Mouse (Mus musculus) neural tube, embryonic 14.5 days (tissue): ENCODE measurements around the gene Pum3. TPM values are rescaled to one million over a fixed set of nuclear protein-coding genes. Genes with fewer than 3 reads are reported as not detected.

Source experiments
- ATAC-seq: fragments of 200-750 bp; cut with Nextera tagmentation; 2 replicates; pipeline ENCODE4 v1.8.0; 2017; ENCODE audit warnings: low read depth, mild to moderate bottlenecking, moderate TSS enrichment, moderate library complexity
- H3K27ac ChIP-seq: fragments of 300-500 bp; sonication (generic); 2 replicates; pipeline ENCODE4 v1.5.1; 2014; ENCODE audit warnings: low read depth, mild to moderate bottlenecking, control low read depth, low read length, moderate library complexity, mixed read lengths
- H3K27me3 ChIP-seq: fragments of 300-500 bp; sonication (generic); 2 replicates; pipeline ENCODE4 v1.6.1; 2014; ENCODE audit warnings: low read length; ENCODE audit not compliant: control insufficient read depth, insufficient read depth
- H3K36me3 ChIP-seq: fragments of 300-500 bp; sonication (generic); 2 replicates; pipeline ENCODE4 v1.6.1; 2014; ENCODE audit warnings: low read length, mixed read lengths; ENCODE audit not compliant: control insufficient read depth, insufficient read depth
- H3K4me1 ChIP-seq: fragments of 300-500 bp; sonication (generic); 2 replicates; pipeline ENCODE4 v1.6.1; 2014; ENCODE audit warnings: low read length; ENCODE audit not compliant: control insufficient read depth, insufficient read depth
- H3K4me2 ChIP-seq: fragments of 300-500 bp; sonication (generic); 2 replicates; pipeline ENCODE4 v1.6.1; 2014; ENCODE audit warnings: mild to moderate bottlenecking, low read depth, low read length, control low read depth
- H3K4me3 ChIP-seq: fragments of 300-500 bp; sonication (generic); 2 replicates; pipeline ENCODE4 v1.5.1; 2014; ENCODE audit warnings: low read depth, low read length, control low read depth, mixed read lengths
- H3K9ac ChIP-seq: fragments of 300-500 bp; sonication (generic); replicated peaks from 2 replicates; pipeline ENCODE4 v1.6.1; 2014; ENCODE audit warnings: low read depth, mild to moderate bottlenecking, control low read depth, low read length, mixed read lengths
- H3K9me3 ChIP-seq: fragments of 300-500 bp; sonication (generic); 2 replicates; pipeline ENCODE4 v1.6.1; 2016; ENCODE audit warnings: low read length; ENCODE audit not compliant: control insufficient read depth
- WGBS: fragments of 180-500 bp; shearing (Covaris S2); extraction: QIAGEN DNeasy Blood & Tissue Kit; methylation state at CpG from one replicate; pipeline ENCODE4 v1.1.7; 2014; 5-methylcytosine and 5-hydroxymethylcytosine counted together
- polyA plus RNA-seq: library from polyadenylated mRNA; unstranded; fragments of >200 nt; fragmentation: Nextera tagmentation; extraction: Ambion mirVana; gene quantifications from 2 replicates; pipeline ENCODE4 v1.2.1, GENCODE M21; 2014

Pum3 gene
- polyA plus RNA-seq, 1 experiment from 2014 or later = 51.2 TPM

- 4% methylated on average over 8 of the region's 8 CpGs for WGBS
Measured at GRCm38 (mm10) chr19:27364521-27364931, 65.1 kb downstream of the Pum3 start.

GRCm38 (mm10) chr19:27363891-27364290 is 65.7 kb downstream of the Pum3 start:
- ATAC-seq = no peak
- Histone ChIP-seq H3K4me3 (no peak overlapping the region), H3K9ac (no peak overlapping the region), H3K27ac (no peak overlapping the region), H3K9me3 (no peaks in the 10 kb centered on the region), H3K4me1 (0 out of 2 replicates have a peak, but pooled peaks cover 5% of the 10 kb centered on the region), H3K36me3 (no peaks in the 10 kb centered on the region), H3K4me2 (peak overlapping the region; percentile 23; the same call in 1 of the 2 replicates), H3K27me3 (0 out of 2 replicates have a peak, but pooled peaks cover 2% of the 10 kb centered on the region)
- WGBS = 59% methylated on average over 4 of the region's 4 CpGs

More at GRCm38 (mm10) chr19:27364521-27364931, 65.1 kb downstream of the Pum3 start:
- peak; percentile 38; the same call in 1 of the 2 replicates for ATAC-seq
- Histone ChIP-seq H3K9me3 (no peaks in the 10 kb centered on the region), H3K27me3 (0 out of 2 replicates have a peak, but pooled peaks cover 2% of the 10 kb centered on the region), H3K4me3 (no peak overlapping the region), H3K36me3 (no peaks in the 10 kb centered on the region), H3K9ac (no peak overlapping the region), H3K4me1 (0 out of 2 replicates have a peak, but pooled peaks cover 5% of the 10 kb centered on the region), H3K4me2 (peak overlapping the region; percentile 23; the same call in 1 of the 2 replicates), H3K27ac (no peak overlapping the region)

DNA sequence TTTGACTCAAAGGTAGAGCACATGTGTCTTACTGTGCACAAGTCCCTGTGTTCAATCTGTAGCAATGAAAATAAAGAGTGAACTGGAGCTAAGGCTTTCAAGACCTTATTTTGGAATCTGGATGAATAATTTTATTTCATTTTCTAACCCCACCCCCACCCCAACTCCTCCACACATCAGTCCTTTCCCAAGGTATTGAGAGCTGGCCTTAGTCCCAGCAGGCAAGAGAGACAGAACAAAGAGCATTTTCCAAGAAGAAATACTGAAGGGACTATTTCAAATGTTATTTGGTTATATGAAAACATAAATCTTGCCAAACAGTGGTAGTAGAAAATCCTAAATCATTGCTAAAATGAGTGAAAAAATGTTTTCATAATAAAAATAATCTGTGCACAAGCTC is 69.2 kb downstream of the Pum3 start:
- Histone ChIP-seq H3K9ac (no peak overlapping the region), H3K27ac (no peak overlapping the region), H3K4me2 (no peak overlapping the region), H3K4me1 (0 out of 2 replicates have a peak, but pooled peaks cover 5% of the 10 kb centered on the region), H3K36me3 (no peaks in the 10 kb centered on the region), H3K9me3 (no peaks in the 10 kb centered on the region), H3K27me3 (no peaks in the 10 kb centered on the region), H3K4me3 (no peak overlapping the region)
- no peak for ATAC-seq

GRCm38 (mm10) chr19:27351700-27352099 is 77.9 kb downstream of the Pum3 start:
- H3K9me3 ChIP-seq = no peaks in the 10 kb centered on the region
- 60% methylated on average over 6 of the region's 6 CpGs for WGBS
- H3K4me2 ChIP-seq = no peak overlapping the region
- no peak overlapping the region for H3K4me3 ChIP-seq
- H3K27ac ChIP-seq = no peak overlapping the region
- no peak overlapping the region for H3K9ac ChIP-seq
- ATAC-seq = no peak
- no peaks in the 10 kb centered on the region for H3K36me3 ChIP-seq
- no peaks in the 10 kb centered on the region for H3K4me1 ChIP-seq
- H3K27me3 ChIP-seq = no peaks in the 10 kb centered on the region

GRCm38 (mm10) chr19:27346501-27346900 is 83.1 kb downstream of the Pum3 start:
- ATAC-seq = no peak
- Histone ChIP-seq H3K9me3 (no peaks in the 10 kb centered on the region), H3K4me2 (no peak overlapping the region), H3K4me1 (no peaks in the 10 kb centered on the region), H3K27me3 (no peaks in the 10 kb centered on the region), H3K27ac (no peak overlapping the region), H3K9ac (no peak overlapping the region), H3K36me3 (no peaks in the 10 kb centered on the region), H3K4me3 (no peak overlapping the region)
- WGBS = 84% methylated on average over 1 of the region's 1 CpGs

Other genes starting within 250 kb of the Pum3 start
- 26.7 and 28.9 TPM in 2 replicates for gene Vldlr, start 213.3 kb downstream of the Pum3 start, polyA plus RNA-seq
- gene Kcnv2, start 107.2 kb downstream of the Pum3 start, polyA plus RNA-seq = 0.09 and 0.12 TPM in 2 replicates